Mouse (Mus musculus) liver, adult 2 months (tissue): Measurements from ENCODE around the gene Lmx1b.

Experiments used
- CTCF ChIP-seq: fragments of 200-500 bp; IDR thresholded peaks from 2 replicates; pipeline ENCODE4 v1.5.1; 2011; ENCODE audit warnings: low read depth, low read length, control low read depth
- POLR2A ChIP-seq: fragments of 200-500 bp; IDR thresholded peaks from 2 replicates; pipeline ENCODE4 v1.6.1; 2011; ENCODE audit warnings: low read length, control low read depth; ENCODE audit not compliant: insufficient read depth; ENCODE audit errors: extremely low read depth

DNA sequence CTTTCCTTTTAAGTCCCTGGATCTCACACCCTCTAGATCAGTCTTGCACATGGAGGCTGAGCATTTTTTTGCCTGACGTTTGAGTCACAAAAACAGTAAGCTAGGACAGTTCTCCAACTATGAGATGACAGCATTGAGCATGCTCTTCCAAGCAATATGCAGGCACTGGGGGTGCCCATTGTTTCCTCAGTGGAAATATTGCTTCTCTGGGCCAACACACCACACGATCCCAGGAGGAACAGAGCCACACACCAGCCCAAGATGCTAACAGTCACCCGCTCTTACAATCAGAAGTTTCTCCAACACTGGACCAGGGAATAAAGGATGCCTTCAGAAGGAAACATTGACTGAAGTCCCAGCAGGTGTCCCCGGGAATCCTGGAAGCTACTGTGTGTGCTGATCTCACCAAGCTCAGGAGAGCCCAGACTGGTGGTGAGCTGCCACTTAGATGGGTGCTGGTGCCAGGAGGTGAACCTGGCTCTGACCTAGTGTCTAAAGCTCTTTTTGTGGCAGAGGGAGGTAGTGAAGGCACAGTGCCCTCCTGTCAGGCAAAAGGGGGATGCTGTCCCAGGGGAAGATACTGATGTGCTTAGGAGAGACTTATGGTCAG lies 5.7 kb downstream of the Lmx1b start:
- TF ChIP-seq POLR2A = no peak
- TF ChIP-seq CTCF = no peak
